Mouse (Mus musculus): Measurements from ENCODE around the gene Hyls1. TPM values are rescaled to one million over a fixed set of nuclear protein-coding genes. Genes with fewer than 3 reads are reported as not detected.

The Hyls1 gene
- total and polyA plus RNA-seq, 3 experiments = 15.4 to 18.9 (median 18.3) TPM

DNA sequence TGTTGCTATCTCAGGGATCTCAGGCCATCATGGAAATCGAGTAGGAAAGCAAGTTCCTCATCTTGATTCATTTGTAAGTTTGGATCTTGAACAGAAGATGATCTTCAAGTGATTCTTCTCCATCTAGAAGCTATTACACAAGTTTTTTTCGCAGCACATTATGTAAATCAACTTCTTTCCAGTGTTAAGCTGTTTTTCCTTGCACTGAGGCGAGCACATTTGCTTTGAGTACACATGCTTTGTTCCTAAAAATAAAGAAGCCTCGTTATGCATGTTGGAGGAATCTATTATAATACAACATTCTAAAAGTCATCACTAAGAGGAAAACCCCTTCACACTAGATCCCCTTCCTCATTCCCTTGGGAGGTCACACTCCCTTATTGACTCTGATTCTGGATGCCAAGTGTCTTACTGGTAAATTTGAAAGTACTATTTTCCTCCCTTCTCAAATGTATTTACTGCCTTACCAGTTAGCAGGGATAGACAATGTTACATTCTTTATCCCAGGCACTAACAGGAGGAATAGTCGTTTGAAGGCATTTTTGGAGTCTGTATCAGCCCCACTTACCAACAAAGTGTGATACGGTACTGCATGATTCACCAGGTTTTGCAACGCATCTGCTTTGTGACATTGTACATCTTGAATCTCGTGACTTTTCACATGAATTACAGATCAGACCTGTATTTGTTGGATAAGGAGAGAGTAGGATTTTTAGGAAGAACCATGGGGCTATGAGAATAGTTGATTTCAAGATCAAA lies 37.6 kb upstream of the Hyls1 start:
- no peaks in the 10 kb centered on the region for H3K9me3 ChIP-seq (replicated peaks; ENCODE audit: low read length)
- in situ Hi-C loops (cut with MboI; ENCODE audit: low pct_ligation_motif_present, low pct_unique_long_range_greater_than_20kb, low sequenced_read_pairs) (no loop called here), dilution Hi-C loops (cut with MboI; ENCODE audit: extremely low pct_ligation_motif_present, extremely low pct_unique_long_range_greater_than_20kb, low sequenced_read_pairs) (no loop called here)
- no peaks in the 10 kb centered on the region for H3K79me2 ChIP-seq (replicated peaks; ENCODE audit: control insufficient read depth, extremely low read depth, insufficient read depth, poor library complexity, severe bottlenecking)
- H3K27me3 ChIP-seq (replicated peaks) = no peaks in the 10 kb centered on the region
- H3K4me1 ChIP-seq (ENCODE audit: control insufficient read depth in 1 of 2, insufficient read depth in 2 of 2) = peaks cover 0 to 6% of the 10 kb centered on the region in 2 experiments; a peak in 2 of 4 replicates
- DNase-seq (ENCODE audit: extremely low read depth) = no peak
- no peak overlapping the region for H3K4me2 ChIP-seq (ENCODE audit: insufficient read depth, low read depth, poor library complexity, severe bottlenecking)
- no peak overlapping the region for H3K4me3 ChIP-seq (replicated peaks in 1 of 3; ENCODE audit: low read depth in 2 of 3, low read length in 2 of 3, poor library complexity in 1 of 3)
- no peak overlapping the region for H3K27ac ChIP-seq (ENCODE audit: insufficient read depth, low read depth)
- TF ChIP-seq ETS1 (conservative IDR thresholded peaks at IDR 0.05; ENCODE audit: low read depth, low read length) = no peak
- H3K36me3 ChIP-seq (replicated peaks in 1 of 2; ENCODE audit: control insufficient read depth in 1 of 2, insufficient read depth in 1 of 2, low read length in 1 of 2) = no peaks in the 10 kb centered on the region
- no peak overlapping the region for H3K9ac ChIP-seq (ENCODE audit: insufficient read depth, low read depth)

- TF ChIP-seq E2F4 (IDR thresholded peaks at IDR 0.05; ENCODE audit: insufficient replicate concordance, low read depth, low read length) (no peak), EP300 (IDR thresholded peaks at IDR 0.05; ENCODE audit: low read length) (no peak), BHLHE40 (IDR thresholded peaks at IDR 0.05; ENCODE audit: low read depth, low read length) (no peak), MAFK (IDR thresholded peaks at IDR 0.05; ENCODE audit: insufficient replicate concordance, low read length) (no peak), CHD2 (IDR thresholded peaks at IDR 0.05; ENCODE audit: low read length) (no peak), SMC3 (IDR thresholded peaks at IDR 0.05; ENCODE audit: low read depth, low read length) (peak; percentile 70), RAD21 (IDR thresholded peaks at IDR 0.05; ENCODE audit: low read depth, low read length) (peak; percentile 88), CTCF (conservative IDR thresholded peaks at IDR 0.05 in 1 of 2, IDR thresholded peaks at IDR 0.05 in 1 of 2; ENCODE audit: low read depth in 2 of 2, low read length in 2 of 2) (peak; percentile 37 to 89; a peak in 2 of 4 replicates), ETS1 (conservative IDR thresholded peaks at IDR 0.05; ENCODE audit: low read depth, low read length) (no peak)
- H3K36me3 ChIP-seq (replicated peaks in 1 of 2; ENCODE audit: control insufficient read depth in 1 of 2, insufficient read depth in 1 of 2, low read length in 1 of 2) = no peaks in the 10 kb centered on the region
- no peaks in the 10 kb centered on the region for H3K27me3 ChIP-seq (replicated peaks)
- no peaks in the 10 kb centered on the region for H3K4me1 ChIP-seq (ENCODE audit: control insufficient read depth in 1 of 2, insufficient read depth in 2 of 2)
- in situ Hi-C loops (cut with MboI; ENCODE audit: low pct_ligation_motif_present, low pct_unique_long_range_greater_than_20kb, low sequenced_read_pairs) (no loop called here), dilution Hi-C loops (cut with MboI; ENCODE audit: extremely low pct_ligation_motif_present, extremely low pct_unique_long_range_greater_than_20kb, low sequenced_read_pairs) (no loop called here)
- DNase-seq (ENCODE audit: extremely low read depth) = peak; percentile 30
- no peak overlapping the region for H3K27ac ChIP-seq (ENCODE audit: insufficient read depth, low read depth)
- no peaks in the 10 kb centered on the region for H3K79me2 ChIP-seq (replicated peaks; ENCODE audit: control insufficient read depth, extremely low read depth, insufficient read depth, poor library complexity, severe bottlenecking)
- H3K4me3 ChIP-seq (replicated peaks in 1 of 3; ENCODE audit: low read depth in 2 of 3, low read length in 2 of 3, poor library complexity in 1 of 3) = no peak overlapping the region
- no peak overlapping the region for H3K4me2 ChIP-seq (ENCODE audit: insufficient read depth, low read depth, poor library complexity, severe bottlenecking)
- no peaks in the 10 kb centered on the region for H3K9me3 ChIP-seq (replicated peaks; ENCODE audit: low read length)
- H3K9ac ChIP-seq (ENCODE audit: insufficient read depth, low read depth) = no peak overlapping the region
Observed at GRCm38 (mm10) chr9:35592903-35593302, 22.7 kb upstream of the Hyls1 start.

DNA sequence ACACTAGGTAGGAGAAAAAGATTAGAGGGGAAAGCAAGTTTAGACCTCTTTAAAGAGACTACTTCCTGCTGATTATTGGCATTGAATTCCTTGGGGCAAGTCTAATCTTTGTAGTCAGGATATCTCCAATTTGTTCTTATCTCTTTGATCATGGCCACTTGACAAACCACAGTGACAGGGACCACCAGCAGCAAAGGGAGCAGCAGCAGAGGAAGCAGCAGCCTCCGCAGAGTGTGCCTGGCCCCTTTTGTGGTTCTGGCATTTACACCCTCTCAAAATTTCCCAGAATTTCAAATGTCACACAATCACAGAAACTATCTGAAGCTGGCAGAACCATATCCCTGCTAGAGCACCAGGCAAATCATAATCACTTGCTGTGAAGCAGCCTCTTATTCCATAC lies 17.5 kb upstream of the Hyls1 start:
- Histone ChIP-seq H3K27ac (ENCODE audit: insufficient read depth, low read depth) (no peak overlapping the region), H3K79me2 (replicated peaks; ENCODE audit: control insufficient read depth, extremely low read depth, insufficient read depth, poor library complexity, severe bottlenecking) (no peaks in the 10 kb centered on the region), H3K4me3 (replicated peaks in 1 of 3; ENCODE audit: low read depth in 2 of 3, low read length in 2 of 3, poor library complexity in 1 of 3) (no peak overlapping the region), H3K4me1 (ENCODE audit: control insufficient read depth in 1 of 2, insufficient read depth in 2 of 2) (peaks cover 0 to 3% of the 10 kb centered on the region in 2 experiments; a peak in 1 of 4 replicates), H3K27me3 (replicated peaks) (no peaks in the 10 kb centered on the region), H3K9ac (ENCODE audit: insufficient read depth, low read depth) (no peak overlapping the region), H3K36me3 (replicated peaks in 1 of 2; ENCODE audit: control insufficient read depth in 1 of 2, insufficient read depth in 1 of 2, low read length in 1 of 2) (no peaks in the 10 kb centered on the region), H3K4me2 (ENCODE audit: insufficient read depth, low read depth, poor library complexity, severe bottlenecking) (no peak overlapping the region), H3K9me3 (replicated peaks; ENCODE audit: low read length) (no peaks in the 10 kb centered on the region)
- dilution Hi-C loops (cut with MboI; ENCODE audit: extremely low pct_ligation_motif_present, extremely low pct_unique_long_range_greater_than_20kb, low sequenced_read_pairs) = no loop called here
- in situ Hi-C loops (cut with MboI; ENCODE audit: low pct_ligation_motif_present, low pct_unique_long_range_greater_than_20kb, low sequenced_read_pairs) = no loop called here
- TF ChIP-seq SMC3 (IDR thresholded peaks at IDR 0.05; ENCODE audit: low read depth, low read length) (no peak), CTCF (conservative IDR thresholded peaks at IDR 0.05 in 1 of 2, IDR thresholded peaks at IDR 0.05 in 1 of 2; ENCODE audit: low read depth in 2 of 2, low read length in 2 of 2) (no peak), ZKSCAN1 (IDR thresholded peaks at IDR 0.05; ENCODE audit: borderline replicate concordance, low read depth, low read length) (no peak), IRF4 (IDR thresholded peaks at IDR 0.05; ENCODE audit: low read depth, low read length) (no peak), TCF12 (IDR thresholded peaks at IDR 0.05; ENCODE audit: low read depth, low read length) (no peak), TBP (conservative IDR thresholded peaks at IDR 0.05; ENCODE audit: low read depth, low read length) (no peak), CHD1 (IDR thresholded peaks at IDR 0.05; ENCODE audit: low read depth, low read length) (no peak), BHLHE40 (IDR thresholded peaks at IDR 0.05; ENCODE audit: low read depth, low read length) (no peak), USF1 (IDR thresholded peaks at IDR 0.05; ENCODE audit: low read depth, low read length) (no peak), MYC (IDR thresholded peaks at IDR 0.05; ENCODE audit: low read depth, low read length) (no peak), ZMIZ1 (IDR thresholded peaks at IDR 0.05; ENCODE audit: low read depth, low read length) (no peak), JUND (conservative IDR thresholded peaks at IDR 0.05; ENCODE audit: low read depth, low read length) (no peak), RAD21 (IDR thresholded peaks at IDR 0.05; ENCODE audit: low read depth, low read length) (no peak), POLR2AphosphoS2 (IDR thresholded peaks at IDR 0.05; ENCODE audit: low read depth, low read length) (no peak), JUN (IDR thresholded peaks at IDR 0.05; ENCODE audit: insufficient read depth, low read depth, low read length) (no peak), MXI1 (IDR thresholded peaks at IDR 0.05; ENCODE audit: low read depth, low read length) (no peak), UBTF (IDR thresholded peaks at IDR 0.05; ENCODE audit: low read depth, low read length) (no peak), ETS1 (conservative IDR thresholded peaks at IDR 0.05; ENCODE audit: low read depth, low read length) (no peak)
- no peak for DNase-seq (ENCODE audit: extremely low read depth)
